Mouse (Mus musculus) heart, postnatal 0 days (tissue): Measurements from ENCODE around the gene Ttn.

Experiments used
- CTCF ChIP-seq: IDR thresholded peaks from 2 replicates; pipeline ENCODE4 v1.5.1; 2016; ENCODE audit warnings: antibody characterized with exemption, control low read depth, low read depth
- EP300 ChIP-seq: IDR thresholded peaks from 2 replicates; pipeline ENCODE4 v1.6.1; 2016; ENCODE audit warnings: antibody characterized with exemption, low read depth

GRCm38 (mm10) chr2:76992493-76993201, 10.3 kb upstream of the Ttn start:
- TF ChIP-seq EP300 (no peak), CTCF (no peak)
